Mouse (Mus musculus): ENCODE results near the gene Vmn1r120.
"Not testable (repeated sequence)": the region's sequence is repeated elsewhere in the genome, so short reads cannot be mapped to it uniquely, and the experiment has no call there.

The Vmn1r120 gene

DNA sequence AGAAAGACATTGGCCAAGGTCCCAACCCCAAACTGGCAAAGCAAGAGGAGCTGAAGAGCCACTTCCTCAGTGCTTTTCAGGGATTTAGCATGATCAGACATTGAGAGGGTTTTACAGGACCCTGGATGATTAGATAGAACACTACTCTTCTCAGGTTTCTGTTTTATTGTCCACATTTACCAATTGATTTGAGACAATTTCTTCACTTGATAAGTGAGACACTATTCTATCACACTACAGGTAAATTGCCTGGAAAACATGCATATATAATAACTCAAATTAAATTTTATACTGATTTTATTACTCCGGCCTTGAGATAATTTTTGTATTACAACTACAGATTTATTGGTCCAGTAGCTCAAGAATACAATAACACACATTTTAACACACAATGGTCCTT, at the start of gene Vmn1r120:
Gene Vmn1r120, minus strand, starts transcription at position 101 of the 400 bp plus-strand sequence.
- in situ Hi-C loops (cut with MboI, MseI), result loop anchor here in 1 of 2 experiments (10.0 kb wide), 1 partner anchor 679 kb away; the partner anchor contains the start of gene Gm5728

DNA sequence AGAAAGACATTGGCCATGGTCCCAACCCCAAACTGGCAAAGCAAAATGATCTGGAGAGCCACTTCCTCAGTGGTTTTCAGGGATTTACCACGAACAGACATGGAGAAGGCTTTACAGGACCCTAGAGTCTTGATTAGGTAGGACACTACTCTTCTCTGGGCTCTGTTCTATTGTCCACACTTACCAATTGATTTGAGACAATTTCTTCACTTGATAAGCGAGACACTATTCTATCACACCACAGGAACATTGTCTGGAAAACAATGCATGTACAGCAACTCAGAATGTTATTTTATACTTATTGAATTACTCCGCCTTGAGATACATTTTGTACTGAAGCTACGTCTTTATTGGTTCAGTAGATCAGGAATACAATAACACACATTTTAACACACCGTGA, 44.8 kb upstream of the Vmn1r120 start, which contains the start of gene Vmn1r121:
Gene Vmn1r121, minus strand, starts transcription at position 101 of the 400 bp plus-strand sequence.
- in situ Hi-C loops (cut with MboI, MseI), result loop anchor here in 1 of 2 experiments (5.0 kb wide), 1 partner anchor 1709 kb away; no protein-coding TSS in a partner anchor

DNA sequence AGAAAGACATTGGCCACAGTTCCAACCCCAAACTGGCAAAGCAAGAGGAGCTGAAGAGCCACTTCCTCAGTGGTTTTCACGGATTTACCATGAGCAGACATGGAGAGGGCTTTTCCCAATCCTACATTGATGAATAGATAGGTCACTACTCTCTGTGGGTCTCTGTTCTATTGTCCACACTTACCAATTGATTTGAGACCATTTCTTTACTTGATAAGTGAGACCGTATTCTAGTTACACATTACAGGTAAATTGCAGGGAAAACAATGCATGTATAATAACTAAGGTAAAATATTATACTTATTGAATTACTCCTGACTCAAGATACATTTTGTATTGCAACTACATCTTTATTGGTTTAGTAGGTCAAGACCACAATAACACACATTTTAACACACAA, 41.2 kb downstream of the Vmn1r120 start, which contains the start of gene Vmn1r119:
Gene Vmn1r119, minus strand, starts transcription at position 101 of the 400 bp plus-strand sequence.
- in situ Hi-C loops (cut with MboI, MseI), result not testable (repeated sequence)
